9 mouse cellular contexts compared by ENCODE assay signal in the genomic region with DNA sequence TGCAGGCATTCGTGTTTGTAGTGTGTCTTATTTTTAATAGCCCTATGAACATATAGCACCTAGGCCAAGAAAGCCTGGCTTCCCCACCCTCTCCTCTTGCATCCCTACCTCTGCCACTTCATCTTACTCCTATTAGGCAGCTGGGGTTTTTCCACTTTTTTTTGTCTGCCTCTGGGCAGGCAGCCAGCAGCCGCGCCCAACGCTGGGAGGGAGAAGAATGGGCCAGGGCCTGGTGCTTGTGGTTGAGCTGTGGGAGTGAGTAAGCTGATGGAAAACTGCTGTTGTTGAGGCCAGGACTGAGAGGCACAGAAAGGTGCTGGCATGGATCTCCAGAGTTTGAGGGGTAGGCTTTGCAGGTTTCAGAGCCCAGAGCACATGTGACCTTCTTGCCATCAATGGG. TPM values are rescaled to one million over a fixed set of nuclear protein-coding genes. Genes with fewer than 3 reads are reported as not detected.
DNase-seq lines count a peak whose midpoint lies in the region; ATAC-seq and TF ChIP-seq lines count a peak whose summit lies in the region.
"Had no signal": no experiment of that assay in that cellular context is flagged by ENCODE, and none has a peak within 500 bp of the region (broad histone marks: within the 10 kb centered on the region; RNA-seq: fewer than 3 reads in every experiment).

No protein-coding gene starts in this region.

- 0 out of 2 replicates have a peak, but pooled peaks have one; percentile 19 for ATAC-seq in heart, embryonic 11.5 days (replicated peaks; ENCODE audit: insufficient number of reproducible peaks, low FRiP score, low TSS enrichment)
- no peak; the same call in 1 of the 2 replicates for ATAC-seq in kidney, postnatal 0 days (replicated peaks; ENCODE audit: low FRiP score, low read depth)

- no peak overlapping the region for H3K4me2 ChIP-seq in heart, embryonic 11.5 days
- H3K4me2 ChIP-seq in kidney, postnatal 0 days (ENCODE audit: low read length), result no peak overlapping the region

- TF ChIP-seq POLR2A in MEL (IDR thresholded peaks at IDR 0.05; ENCODE audit: control insufficient read depth in 1 of 2, insufficient read depth in 1 of 2, low read depth in 1 of 2, low read length in 2 of 2, poor library complexity in 1 of 2), result no peak
- peak; percentile 49; the same call in 1 of the 2 replicates for TF ChIP-seq POLR2A in embryonic fibroblast, embryonic 13.5 days (IDR thresholded peaks at IDR 0.05; ENCODE audit: low read depth, low read length)

- H3K27ac ChIP-seq in MEL (ENCODE audit: control insufficient read depth, low read depth, low read length), result peak overlapping the region; percentile 56
- H3K27ac ChIP-seq in embryonic fibroblast, embryonic 13.5 days (ENCODE audit: insufficient read depth, low read length), result peak overlapping the region; percentile 97
- no peak overlapping the region for H3K27ac ChIP-seq in heart, embryonic 11.5 days (ENCODE audit: low read depth, low read length)
- peak overlapping the region; percentile 55; the same call in 1 of the 2 replicates for H3K27ac ChIP-seq in kidney, postnatal 0 days

- TF ChIP-seq RAD21 in MEL (IDR thresholded peaks at IDR 0.05; ENCODE audit: low read depth, low read length), result no peak

- no peaks in the 10 kb centered on the region for H3K9me3 ChIP-seq in MEL (replicated peaks; ENCODE audit: insufficient read depth, low read length)
- no peaks in the 10 kb centered on the region for H3K9me3 ChIP-seq in heart, embryonic 11.5 days (replicated peaks; ENCODE audit: control insufficient read depth, low read length)
- no peaks in the 10 kb centered on the region for H3K9me3 ChIP-seq in kidney, postnatal 0 days (replicated peaks; ENCODE audit: low read length)

- H3K36me3 ChIP-seq in MEL (ENCODE audit: control insufficient read depth in 1 of 2, insufficient read depth in 2 of 2, low read length in 2 of 2), result peaks cover 0 to 19% of the 10 kb centered on the region in 2 experiments; a peak in 2 of 4 replicates
- H3K36me3 ChIP-seq in heart, embryonic 11.5 days (ENCODE audit: control insufficient read depth, insufficient read depth, low read length), result no peaks in the 10 kb centered on the region
- H3K36me3 ChIP-seq in kidney, postnatal 0 days (ENCODE audit: insufficient read depth, low read length), result no peaks in the 10 kb centered on the region

- no peak overlapping the region for H3K4me3 ChIP-seq in MEL (ENCODE audit: control insufficient read depth in 1 of 2, insufficient read depth in 1 of 2, low read depth in 2 of 2, low read length in 2 of 2)
- H3K4me3 ChIP-seq in embryonic fibroblast, embryonic 13.5 days (ENCODE audit: insufficient read depth, low read length), result peak overlapping the region; percentile 18
- H3K4me3 ChIP-seq in heart, embryonic 11.5 days (ENCODE audit: low read depth, low read length), result no peak overlapping the region
- H3K4me3 ChIP-seq in kidney, postnatal 0 days (replicated peaks; ENCODE audit: low read depth, low read length), result no peak overlapping the region

- TF ChIP-seq EP300 in MEL (IDR thresholded peaks at IDR 0.05; ENCODE audit: low read depth in 1 of 2, low read length in 2 of 2), result peak in 1 of 2 experiments; percentile 58

- peaks cover 8 to 31% of the 10 kb centered on the region in 2 experiments for H3K4me1 ChIP-seq in MEL (ENCODE audit: control insufficient read depth in 1 of 2, insufficient read depth in 2 of 2, low read length in 2 of 2)
- H3K4me1 ChIP-seq in embryonic fibroblast, embryonic 13.5 days (ENCODE audit: control insufficient read depth, insufficient read depth, low read length), result peaks cover 42% of the 10 kb centered on the region
- H3K4me1 ChIP-seq in heart, embryonic 11.5 days (ENCODE audit: control insufficient read depth, insufficient read depth, low read length), result peaks cover 5% of the 10 kb centered on the region; the same call in 1 of the 2 replicates
- peaks cover 3% of the 10 kb centered on the region; the same call in 1 of the 2 replicates for H3K4me1 ChIP-seq in kidney, postnatal 0 days (replicated peaks; ENCODE audit: insufficient read depth, low read length)

- peak; percentile 96 for DNase-seq in 3134 (ENCODE audit: extremely low read depth, insufficient read length, low spot score)
- peak; percentile 91 for DNase-seq in MEL (ENCODE audit: low read depth, low spot score)
- DNase-seq in kidney, postnatal 0 days (ENCODE audit: low spot score), result peak; percentile 84
- DNase-seq in lung, postnatal 4 days, result peak; percentile 89 to 94
- DNase-seq in urinary bladder, postnatal 25 days (ENCODE audit: low spot score), result peak; percentile 90
- DNase-seq in c-Kit-positive CD71-positive TER-119-positive erythroid progenitor cells, embryonic 14.5 days (ENCODE audit: low spot score), result no peak

- WGBS in heart, embryonic 11.5 days (ENCODE audit: insufficient replicate concordance), result 48% methylated on average over 4 of the region's 4 CpGs
- WGBS in kidney, postnatal 0 days, result 30% methylated on average over 4 of the region's 4 CpGs

- H3K27me3 ChIP-seq in MEL (ENCODE audit: control insufficient read depth in 1 of 2, insufficient read depth in 2 of 2, low read length in 2 of 2), result no peaks in the 10 kb centered on the region
- 0 out of 2 replicates have a peak, but pooled peaks cover 3% of the 10 kb centered on the region for H3K27me3 ChIP-seq in heart, embryonic 11.5 days (ENCODE audit: control insufficient read depth, insufficient read depth, low read length)
- no peaks in the 10 kb centered on the region for H3K27me3 ChIP-seq in kidney, postnatal 0 days (ENCODE audit: insufficient read depth, low read length)

- peak overlapping the region; percentile 6 for H3K9ac ChIP-seq in MEL (ENCODE audit: control insufficient read depth, low read depth, low read length, poor library complexity, severe bottlenecking)
- H3K9ac ChIP-seq in heart, embryonic 11.5 days (ENCODE audit: low read depth, low read length), result no peak overlapping the region
- no peak overlapping the region for H3K9ac ChIP-seq in kidney, postnatal 0 days (ENCODE audit: low read depth, low read length)

- no peak for TF ChIP-seq CTCF in MEL (IDR thresholded peaks at IDR 0.05 in 2 of 3, conservative IDR thresholded peaks at IDR 0.05 in 1 of 3; ENCODE audit: control insufficient read depth in 1 of 3, insufficient read depth in 1 of 3, low read depth in 2 of 3, low read length in 3 of 3, poor library complexity in 1 of 3, severe bottlenecking in 1 of 3)
- no peak for TF ChIP-seq CTCF in embryonic fibroblast, embryonic 13.5 days (IDR thresholded peaks at IDR 0.05; ENCODE audit: borderline replicate concordance, insufficient read depth, low read length)
- no peak for TF ChIP-seq CTCF in kidney, postnatal 0 days (IDR thresholded peaks at IDR 0.05; ENCODE audit: low read depth)

- H3K79me2 ChIP-seq in MEL (ENCODE audit: control insufficient read depth, insufficient read depth, low read length, poor library complexity), result no peaks in the 10 kb centered on the region

TF ChIP-seq in MEL, 35 proteins besides CTCF, POLR2A, EP300 and RAD21 (continues in another document):
- TF ChIP-seq ZKSCAN1 (IDR thresholded peaks at IDR 0.05; ENCODE audit: low read depth, low read length) (no peak), RCOR1 (IDR thresholded peaks at IDR 0.05; ENCODE audit: low read depth, low read length) (peak; percentile 65; the same call in 1 of the 2 replicates), TAL1 (IDR thresholded peaks at IDR 0.05; ENCODE audit: low read length) (no peak), ETS1 (IDR thresholded peaks at IDR 0.05; ENCODE audit: low read depth, low read length) (peak; percentile 73), ELF1 (IDR thresholded peaks at IDR 0.05; ENCODE audit: low read depth, low read length) (no peak), TBP (IDR thresholded peaks at IDR 0.05; ENCODE audit: low read depth, low read length) (peak; percentile 56; the same call in 1 of the 2 replicates)

RNA-seq across cellular contexts. Expression of a gene that starts 0.8 kb away (rescaled TPM):
- 0.73 and 0.82 TPM in 2 replicates for total RNA-seq in MEL (2012; rRNA removed)
- polyA plus RNA-seq in MEL (2012; ENCODE audit: insufficient read depth in 1 of 2, insufficient read length in 2 of 2, low read depth in 1 of 2, low replicate concordance in 2 of 2, missing spikeins in 1 of 2), result 1 to 10 TPM in 1 of 2 experiments, not detected in 1; 2.3 TPM
- polyA plus RNA-seq in embryonic fibroblast, embryonic 13.5 days (2011; ENCODE audit: insufficient read length, low read depth, missing spikeins), result 454 and 1,115 TPM in 2 replicates
- 3.4 and 3.5 TPM in 2 replicates for polyA plus RNA-seq in heart, embryonic 11.5 days (2014; fragmentation: Nextera tagmentation; extraction: Ambion mirVana)
- polyA plus RNA-seq in kidney, postnatal 0 days (2015; fragmentation: Nextera tagmentation; extraction: Ambion mirVana), result 11.5 and 18.3 TPM in 2 replicates

RNA-seq across cellular contexts. Expression of a gene that starts 2.7 kb away (rescaled TPM):
- total RNA-seq in MEL (2012; rRNA removed), result not detected in 2 replicates
- polyA plus RNA-seq in MEL (2012; ENCODE audit: insufficient read depth in 1 of 2, insufficient read length in 2 of 2, low read depth in 1 of 2, low replicate concordance in 2 of 2, missing spikeins in 1 of 2), result not detected
- 3.5 TPM in 1 of 2 replicates, not detected in the other for polyA plus RNA-seq in embryonic fibroblast, embryonic 13.5 days (2011; ENCODE audit: insufficient read length, low read depth, missing spikeins)
- not detected in 2 replicates for polyA plus RNA-seq in heart, embryonic 11.5 days (2014; fragmentation: Nextera tagmentation; extraction: Ambion mirVana)
- polyA plus RNA-seq in kidney, postnatal 0 days (2015; fragmentation: Nextera tagmentation; extraction: Ambion mirVana), result not detected in 2 replicates
- polyA plus RNA-seq: cortical plate, adult 2 months had no signal

RNA-seq across cellular contexts. Expression of a gene that starts 3.9 kb away (rescaled TPM):
- total RNA-seq in MEL (2012; rRNA removed), result not detected in 2 replicates
- polyA plus RNA-seq in MEL (2012; ENCODE audit: insufficient read depth in 1 of 2, insufficient read length in 2 of 2, low read depth in 1 of 2, low replicate concordance in 2 of 2, missing spikeins in 1 of 2), result not detected
- polyA plus RNA-seq in embryonic fibroblast, embryonic 13.5 days (2011; ENCODE audit: insufficient read length, low read depth, missing spikeins), result not detected in 2 replicates
- polyA plus RNA-seq in heart, embryonic 11.5 days (2014; fragmentation: Nextera tagmentation; extraction: Ambion mirVana), result not detected in 2 replicates
- 0.77 and 1.4 TPM in 2 replicates for polyA plus RNA-seq in kidney, postnatal 0 days (2015; fragmentation: Nextera tagmentation; extraction: Ambion mirVana)
- polyA plus RNA-seq: cortical plate, adult 2 months had no signal

RNA-seq across cellular contexts. Expression of a gene that starts 8.3 kb away (rescaled TPM):
- total RNA-seq in MEL (2012; rRNA removed), result 0.85 and 2.1 TPM in 2 replicates
- polyA plus RNA-seq in MEL (2012; ENCODE audit: insufficient read depth in 1 of 2, insufficient read length in 2 of 2, low read depth in 1 of 2, low replicate concordance in 2 of 2, missing spikeins in 1 of 2), result 1 to 10 TPM in 1 of 2 experiments, not detected in 1; 4.7 TPM
- polyA plus RNA-seq in embryonic fibroblast, embryonic 13.5 days (2011; ENCODE audit: insufficient read length, low read depth, missing spikeins), result 3,458 and 7,173 TPM in 2 replicates
- 43.6 and 44.5 TPM in 2 replicates for polyA plus RNA-seq in heart, embryonic 11.5 days (2014; fragmentation: Nextera tagmentation; extraction: Ambion mirVana)
- 395 and 525 TPM in 2 replicates for polyA plus RNA-seq in kidney, postnatal 0 days (2015; fragmentation: Nextera tagmentation; extraction: Ambion mirVana)

RNA-seq across cellular contexts. Expression of a gene that starts 14.4 kb away (rescaled TPM):
- total RNA-seq in MEL (2012; rRNA removed), result not detected in 2 replicates
- not detected for polyA plus RNA-seq in MEL (2012; ENCODE audit: insufficient read depth in 1 of 2, insufficient read length in 2 of 2, low read depth in 1 of 2, low replicate concordance in 2 of 2, missing spikeins in 1 of 2)
- polyA plus RNA-seq in embryonic fibroblast, embryonic 13.5 days (2011; ENCODE audit: insufficient read length, low read depth, missing spikeins), result not detected in 2 replicates
- not detected in 2 replicates for polyA plus RNA-seq in heart, embryonic 11.5 days (2014; fragmentation: Nextera tagmentation; extraction: Ambion mirVana)
- not detected in 2 replicates for polyA plus RNA-seq in kidney, postnatal 0 days (2015; fragmentation: Nextera tagmentation; extraction: Ambion mirVana)
- polyA plus RNA-seq: cortical plate, adult 2 months had no signal

Comparison
In these comparisons a context has a peak if more than half of its experiments do, and no peak if none do; other contexts are left out.
1. RNA of a gene that starts 0.8 kb away (polyA plus RNA-seq): 454 to 1,115 TPM in embryonic fibroblast, embryonic 13.5 days; 11.5 to 18.3 TPM in kidney, postnatal 0 days, 3.4 to 3.5 TPM in heart, embryonic 11.5 days and 2.3 TPM in MEL; every median in the first group is over 10 times any median in the second.